Mouse (Mus musculus) G1E (cell line): ENCODE results near the gene Efnb1.

Experiments
- CTCF ChIP-seq: IDR thresholded peaks from 2 replicates; pipeline ENCODE4 v1.5.1; 2012; ENCODE audit warnings: low read depth, low read length, inconsistent platforms, mixed read lengths
- GATA1 ChIP-seq: IDR thresholded peaks from 2 replicates; pipeline ENCODE4 v1.6.1; 2012; ENCODE audit warnings: borderline replicate concordance, low read length, inconsistent platforms, mixed read lengths
- GATA2 ChIP-seq: IDR thresholded peaks from 2 replicates; pipeline ENCODE4 v1.6.1; 2012; ENCODE audit warnings: low read depth, low read length, inconsistent platforms, borderline replicate concordance
- TAL1 ChIP-seq: conservative IDR thresholded peaks from 2 replicates; pipeline ENCODE4 v1.6.1; 2012; ENCODE audit warnings: low read depth, low read length, inconsistent platforms, mixed read lengths

DNA sequence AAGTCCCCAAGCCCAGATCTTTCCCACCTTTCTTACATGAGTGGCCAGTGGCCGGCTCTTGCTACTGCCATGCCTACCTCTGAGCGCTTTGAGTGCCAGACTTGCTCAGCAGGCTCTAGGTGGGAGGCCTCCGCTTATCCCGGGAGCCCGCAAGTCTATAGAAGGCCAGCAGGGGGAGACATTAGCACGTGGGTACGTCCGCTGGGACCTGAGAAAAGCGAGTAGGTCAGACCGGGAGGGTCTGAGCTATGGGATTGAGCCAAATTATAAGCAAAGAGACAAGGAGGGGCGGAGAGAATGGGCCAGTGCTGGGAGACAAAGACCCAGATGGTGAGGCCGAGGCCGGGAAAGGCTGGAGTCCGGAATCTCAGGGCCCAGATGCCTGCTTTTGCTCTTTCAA lies 1.0 kb upstream of the Efnb1 start:
- TF ChIP-seq CTCF (peak; percentile 19; the same call in 1 of the 2 replicates), GATA2 (no peak), TAL1 (no peak), GATA1 (no peak)
